ENCODE assay signal across 9 mouse cellular contexts in genomic region chr6:126163181-126163621, GRCm38 (mm10). TPM values are rescaled to one million over a fixed set of nuclear protein-coding genes. Genes with fewer than 3 reads are reported as not detected.
A peak's percentile ranks its signal among the peaks of the same experiment; 100 is the strongest.
DNase-seq lines count a peak whose midpoint lies in the region; ATAC-seq and TF ChIP-seq lines count a peak whose summit lies in the region.
"Had no signal": no experiment of that assay in that cellular context is flagged by ENCODE, and none has a peak within 500 bp of the region (broad histone marks: within the 10 kb centered on the region; RNA-seq: fewer than 3 reads in every experiment).

No protein-coding gene starts in this region.

- WGBS in embryonic facial prominence, embryonic 11.5 days: under 1% methylated on average over 25 of the region's 25 CpGs
- under 1% methylated on average over 25 of the region's 25 CpGs for WGBS in heart, embryonic 12.5 days
- under 1% methylated on average over 25 of the region's 25 CpGs for WGBS in kidney, embryonic 14.5 days
- under 1% methylated on average over 25 of the region's 25 CpGs for WGBS in liver, embryonic 14.5 days (ENCODE audit: insufficient replicate concordance)

- peak; percentile 34 for DNase-seq in layer of hippocampus, adult 11-12 months (ENCODE audit: low spot score)
- DNase-seq in layer of hippocampus, adult 9-10 months (ENCODE audit: low spot score): no peak
- peak; percentile 82 for DNase-seq in embryonic facial prominence, embryonic 11.5 days (ENCODE audit: low spot score)
- no peak for DNase-seq in liver, embryonic 14.5 days (ENCODE audit: low read depth in 3 of 3, low spot score in 3 of 3)
- DNase-seq in retina, postnatal 1 day: peak; percentile 77

- peak; percentile 20 for ATAC-seq in embryonic facial prominence, embryonic 11.5 days (replicated peaks; ENCODE audit: insufficient number of reproducible peaks, low FRiP score, low TSS enrichment, low read depth)
- ATAC-seq in heart, embryonic 12.5 days (ENCODE audit: insufficient number of reproducible peaks, low FRiP score): peak; percentile 76
- ATAC-seq in kidney, embryonic 14.5 days (ENCODE audit: low FRiP score, low TSS enrichment): peak; percentile 53
- ATAC-seq in liver, embryonic 14.5 days (ENCODE audit: insufficient read depth): no peak
- ATAC-seq in megakaryocyte-erythroid progenitor cell, adult 5-6 weeks (replicated peaks; ENCODE audit: low FRiP score, low TSS enrichment, poor library complexity, severe bottlenecking): no peak

- no peaks in the 10 kb centered on the region for H3K27me3 ChIP-seq in embryonic facial prominence, embryonic 11.5 days (ENCODE audit: control insufficient read depth, insufficient read depth, low read length)
- peaks cover 21% of the 10 kb centered on the region; the same call in 1 of the 2 replicates for H3K27me3 ChIP-seq in heart, embryonic 12.5 days (replicated peaks)
- H3K27me3 ChIP-seq in kidney, embryonic 14.5 days (ENCODE audit: control insufficient read depth, insufficient read depth, low read length): no peaks in the 10 kb centered on the region
- H3K27me3 ChIP-seq in liver, embryonic 14.5 days (ENCODE audit: control insufficient read depth, insufficient read depth, low read length): peaks cover 46% of the 10 kb centered on the region

- peak overlapping the region; percentile 61 for H3K4me3 ChIP-seq in embryonic facial prominence, embryonic 11.5 days (ENCODE audit: low read depth, low read length)
- H3K4me3 ChIP-seq in heart, embryonic 12.5 days: peak overlapping the region; percentile 54
- H3K4me3 ChIP-seq in kidney, embryonic 14.5 days (ENCODE audit: low read length): peak overlapping the region; percentile 54
- H3K4me3 ChIP-seq in liver, embryonic 14.5 days (ENCODE audit: insufficient read depth in 1 of 2, low read depth in 2 of 2, low read length in 2 of 2): peak overlapping the region in 1 of 2 experiments; percentile 20; a peak in 2 of 4 replicates

- H3K4me1 ChIP-seq in embryonic facial prominence, embryonic 11.5 days (ENCODE audit: control insufficient read depth, insufficient read depth, low read length): peaks cover 2% of the 10 kb centered on the region; the same call in 1 of the 2 replicates
- peaks cover 63% of the 10 kb centered on the region for H3K4me1 ChIP-seq in heart, embryonic 12.5 days (replicated peaks)
- peaks cover 40% of the 10 kb centered on the region for H3K4me1 ChIP-seq in kidney, embryonic 14.5 days (ENCODE audit: control insufficient read depth, insufficient read depth, low read length)
- no peaks in the 10 kb centered on the region for H3K4me1 ChIP-seq in liver, embryonic 14.5 days (replicated peaks; ENCODE audit: control insufficient read depth in 2 of 2, insufficient read depth in 2 of 2, low read length in 1 of 2)

- 0 out of 2 replicates have a peak overlapping the region, but pooled peaks have one; percentile 53 for H3K27ac ChIP-seq in embryonic facial prominence, embryonic 11.5 days (replicated peaks; ENCODE audit: low read depth, low read length)
- H3K27ac ChIP-seq in heart, embryonic 12.5 days (ENCODE audit: poor library complexity, severe bottlenecking): peak overlapping the region; percentile 51
- peak overlapping the region; percentile 68 for H3K27ac ChIP-seq in kidney, embryonic 14.5 days (ENCODE audit: low read depth, low read length)
- no peak overlapping the region for H3K27ac ChIP-seq in liver, embryonic 14.5 days

- H3K36me3 ChIP-seq in embryonic facial prominence, embryonic 11.5 days (replicated peaks; ENCODE audit: control insufficient read depth, insufficient read depth, low read depth, low read length): no peaks in the 10 kb centered on the region
- no peaks in the 10 kb centered on the region for H3K36me3 ChIP-seq in heart, embryonic 12.5 days
- no peaks in the 10 kb centered on the region for H3K36me3 ChIP-seq in kidney, embryonic 14.5 days (ENCODE audit: control insufficient read depth, insufficient read depth, low read length)
- H3K36me3 ChIP-seq in liver, embryonic 14.5 days (replicated peaks; ENCODE audit: control insufficient read depth, insufficient read depth, low read depth): no peaks in the 10 kb centered on the region

- peak overlapping the region; percentile 63 for H3K9ac ChIP-seq in embryonic facial prominence, embryonic 11.5 days (replicated peaks; ENCODE audit: low read length)
- H3K9ac ChIP-seq in heart, embryonic 12.5 days: peak overlapping the region; percentile 70
- H3K9ac ChIP-seq in kidney, embryonic 14.5 days (ENCODE audit: low read depth, low read length): peak overlapping the region; percentile 61
- H3K9ac ChIP-seq in liver, embryonic 14.5 days (replicated peaks): no peak overlapping the region

- peak overlapping the region; percentile 89 for H3K4me2 ChIP-seq in embryonic facial prominence, embryonic 11.5 days (ENCODE audit: low read depth, low read length)
- peak overlapping the region; percentile 91 for H3K4me2 ChIP-seq in heart, embryonic 12.5 days
- peak overlapping the region; percentile 86 for H3K4me2 ChIP-seq in kidney, embryonic 14.5 days (replicated peaks; ENCODE audit: low read depth, low read length)
- H3K4me2 ChIP-seq in liver, embryonic 14.5 days (ENCODE audit: low read depth): peak overlapping the region; percentile 22; the same call in 1 of the 2 replicates

- no peak for TF ChIP-seq EP300 in liver, embryonic 14.5 days (IDR thresholded peaks at IDR 0.05; ENCODE audit: low read depth)

- no peak for TF ChIP-seq CTCF in liver, embryonic 14.5 days (IDR thresholded peaks at IDR 0.05; ENCODE audit: low read depth)

- H3K9me3 ChIP-seq in embryonic facial prominence, embryonic 11.5 days (replicated peaks; ENCODE audit: control insufficient read depth, low read length): no peaks in the 10 kb centered on the region
- no peaks in the 10 kb centered on the region for H3K9me3 ChIP-seq in heart, embryonic 12.5 days (replicated peaks)
- no peaks in the 10 kb centered on the region for H3K9me3 ChIP-seq in kidney, embryonic 14.5 days (ENCODE audit: control insufficient read depth, low read length)
- H3K9me3 ChIP-seq in liver, embryonic 14.5 days (ENCODE audit: control insufficient read depth, low read length): no peaks in the 10 kb centered on the region

RNA-seq across cellular contexts. Expression of gene Ntf3, which starts 3.5 kb away (rescaled TPM):
- polyA plus RNA-seq in embryonic facial prominence, embryonic 11.5 days (2014; fragmentation: Nextera tagmentation; extraction: Ambion mirVana): 26.7 and 28.0 TPM in 2 replicates
- polyA plus RNA-seq in heart, embryonic 12.5 days (2016; fragmentation: Nextera tagmentation; extraction: Ambion mirVana): 8.2 and 8.9 TPM in 2 replicates
- 20.7 TPM in 2 replicates for polyA plus RNA-seq in kidney, embryonic 14.5 days (2014; fragmentation: Nextera tagmentation; extraction: Ambion mirVana)
- polyA plus RNA-seq in liver, embryonic 14.5 days (2012; rRNA removed): 0.20 and 0.35 TPM in 2 replicates
- polyA plus RNA-seq in liver, embryonic 14.5 days (2014; fragmentation: Nextera tagmentation; extraction: Ambion mirVana): 0.30 and 0.38 TPM in 2 replicates
- total RNA-seq in megakaryocyte-erythroid progenitor cell, adult 5-6 weeks (2014; fragmentation: Nextera tagmentation): not detected in 2 replicates
- not detected in 2 replicates for total RNA-seq in megakaryocyte-erythroid progenitor cell, adult 5-6 weeks (2017)
- total RNA-seq: neutrophil, adult 5-6 weeks had no signal

Comparison
In these comparisons a context has a peak if more than half of its experiments do, and no peak if none do; other contexts are left out.
1. DNase-seq: peak in layer of hippocampus, adult 11-12 months (single experiment), embryonic facial prominence, embryonic 11.5 days (single experiment) and retina, postnatal 1 day (single experiment); none in layer of hippocampus, adult 9-10 months (single experiment) and liver, embryonic 14.5 days (0 of 3).
2. ATAC-seq: peak in embryonic facial prominence, embryonic 11.5 days (single experiment), heart, embryonic 12.5 days (single experiment) and kidney, embryonic 14.5 days (single experiment); none in liver, embryonic 14.5 days (single experiment) and megakaryocyte-erythroid progenitor cell, adult 5-6 weeks (single experiment).
3. H3K4me2 ChIP-seq: peak in every context shown above with its lines; median percentile 91 in heart, embryonic 12.5 days; 89 in embryonic facial prominence, embryonic 11.5 days; 86 in kidney, embryonic 14.5 days; 22 in liver, embryonic 14.5 days.